Mouse (Mus musculus) cerebellum, adult 9-11 months (tissue): Measurements from ENCODE around the gene Chd6.

Experiments
- DNase-seq: peaks from one replicate; pipeline ENCODE4 v3.0.0; 2022

The Chd6 gene

GRCm38 (mm10) chr2:160925203-160925602 lies 183.7 kb downstream of the Chd6 start:
- no peak for DNase-seq

- DNase-seq = no peak
Observed at GRCm38 (mm10) chr2:160921285-160921684, 187.6 kb downstream of the Chd6 start.

DNA sequence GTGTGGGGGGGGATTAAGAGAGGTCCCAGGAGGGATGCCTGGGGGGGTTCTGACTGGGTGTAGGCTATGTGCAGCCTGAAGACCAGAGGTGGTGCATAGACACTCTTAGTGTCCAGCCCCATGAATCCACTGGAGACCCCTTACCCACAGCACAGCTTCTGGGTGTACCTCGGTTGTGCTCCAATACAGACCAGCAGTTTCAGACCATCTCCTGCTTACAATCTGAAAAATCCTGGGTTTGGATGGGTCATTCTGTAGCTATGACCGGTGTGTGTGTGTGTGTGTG lies 190.0 kb downstream of the Chd6 start:
- no peak for DNase-seq

- no peak for DNase-seq
Observed at GRCm38 (mm10) chr2:160918154-160918929, 190.5 kb downstream of the Chd6 start.

DNA sequence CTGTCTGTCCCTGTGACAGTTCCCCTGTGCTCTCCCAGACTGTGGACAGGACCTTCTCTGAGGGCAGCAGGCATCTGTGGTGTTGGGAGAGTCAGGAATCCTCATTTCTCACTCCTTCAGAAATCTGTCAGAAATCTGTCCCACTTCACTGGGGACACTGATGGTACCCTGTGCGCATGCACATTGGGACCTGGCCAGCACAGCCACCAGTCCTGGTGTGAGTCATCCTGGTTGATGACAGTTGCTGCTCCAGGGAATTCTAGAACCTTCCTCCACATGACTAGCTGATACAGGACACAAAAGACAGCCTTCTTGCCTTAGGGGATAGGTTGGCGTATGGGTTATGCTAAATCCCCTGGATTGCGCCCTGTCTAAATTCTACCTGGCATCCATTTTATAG lies 191.6 kb downstream of the Chd6 start:
- peak; percentile 59 for DNase-seq

GRCm38 (mm10) chr2:160916714-160917113 lies 192.2 kb downstream of the Chd6 start:
- no peak for DNase-seq

GRCm38 (mm10) chr2:160915821-160916610 lies 192.9 kb downstream of the Chd6 start:
- DNase-seq = peak; percentile 78

- no peak for DNase-seq
Observed at GRCm38 (mm10) chr2:160914656-160915055, 194.2 kb downstream of the Chd6 start.

- DNase-seq = peak; percentile 49
Observed at GRCm38 (mm10) chr2:160912231-160912671, 196.6 kb downstream of the Chd6 start, which contains the start of gene Emilin3. TSS of gene Emilin3 (minus strand) at chr2:160912328.

GRCm38 (mm10) chr2:160911558-160912201 lies 197.2 kb downstream of the Chd6 start:
- DNase-seq = peak; percentile 62

DNA sequence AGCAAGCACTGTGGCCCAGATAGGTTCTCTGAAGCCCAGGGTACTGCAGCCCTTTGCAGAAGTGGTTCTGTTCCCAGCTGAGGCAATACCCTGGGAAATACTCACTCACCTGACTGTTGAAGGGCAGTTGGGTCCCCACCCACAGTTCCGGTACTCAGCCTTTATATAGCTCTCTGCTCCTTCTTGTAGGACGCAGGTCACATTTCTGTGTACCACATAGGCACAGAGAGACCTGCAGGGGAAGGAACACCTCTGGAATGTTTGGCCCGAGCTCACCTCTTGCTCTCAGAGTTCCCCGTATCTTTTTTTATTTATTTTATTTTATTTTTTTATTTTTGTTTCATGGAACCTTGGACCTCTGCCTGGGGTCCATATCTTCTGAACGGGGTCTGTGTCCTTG lies 198.2 kb downstream of the Chd6 start:
- no peak for DNase-seq

DNA sequence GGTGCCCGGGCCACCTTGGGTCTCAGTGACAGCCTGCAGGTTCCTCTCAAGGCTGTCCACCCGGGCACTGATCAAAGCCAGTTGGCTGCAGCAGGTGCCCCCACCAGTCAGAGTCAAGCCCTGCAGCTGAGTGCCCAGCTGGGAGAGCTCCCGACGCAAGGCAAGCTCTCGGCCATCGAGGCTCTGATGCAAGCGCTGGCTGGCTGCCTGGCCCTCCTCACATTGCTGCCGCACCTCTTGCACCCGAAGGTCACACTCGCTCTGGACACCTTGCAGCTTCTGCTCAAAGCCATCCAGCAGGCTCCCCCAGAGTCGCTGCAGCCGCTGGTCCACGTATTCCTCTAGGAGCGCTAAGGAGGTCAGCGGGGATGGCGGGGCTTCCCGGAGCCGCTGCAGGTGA lies 200.3 kb downstream of the Chd6 start:
- peak; percentile 59 for DNase-seq

- peak; percentile 92 for DNase-seq
Observed at GRCm38 (mm10) chr2:160906101-160906500, 202.8 kb downstream of the Chd6 start.

- peak; percentile 54 for DNase-seq
Observed at GRCm38 (mm10) chr2:160905301-160905700, 203.6 kb downstream of the Chd6 start.

- DNase-seq = no peak
Observed at GRCm38 (mm10) chr2:160901656-160902412, 207.0 kb downstream of the Chd6 start.
